Mouse (Mus musculus) bone marrow macrophage, adult 2 months (primary cell): Measurements from ENCODE around the gene Ifngr1.

Source experiments
- CTCF ChIP-seq: IDR thresholded peaks from 2 replicates; pipeline ENCODE4 v1.5.1; 2012; ENCODE audit warnings: low read depth, mild to moderate bottlenecking, low read length, moderate library complexity
- POLR2A ChIP-seq: IDR thresholded peaks from 2 replicates; pipeline ENCODE4 v1.6.1; 2012; ENCODE audit warnings: mild to moderate bottlenecking, low read depth, low read length, borderline replicate concordance

- TF ChIP-seq CTCF, result no peak
- TF ChIP-seq POLR2A, result no peak
These were observed 35.6 kb downstream of the Ifngr1 start for GRCm38 (mm10) chr10:19627342-19627741.
